Mouse (Mus musculus): ENCODE measurements around the gene Tex35. TPM values are rescaled to one million over a fixed set of nuclear protein-coding genes. Genes with fewer than 3 reads are reported as not detected.

The Tex35 gene
- polyA plus RNA-seq, 1 experiment from 2014 or later, result not detected

- WGBS, result 75% methylated on average over 10 of the region's 10 CpGs
- Histone ChIP-seq H3K27ac (ENCODE audit: low read length) (no peak overlapping the region), H3K9ac (ENCODE audit: low read depth, low read length) (no peak overlapping the region), H3K4me2 (ENCODE audit: low read depth, low read length) (no peak overlapping the region), H3K9me3 (ENCODE audit: control insufficient read depth, low read length) (no peaks in the 10 kb centered on the region), H3K27me3 (replicated peaks; ENCODE audit: control insufficient read depth, insufficient read depth, low read length) (no peaks in the 10 kb centered on the region), H3K4me1 (ENCODE audit: control insufficient read depth, insufficient read depth, low read length) (no peaks in the 10 kb centered on the region), H3K36me3 (ENCODE audit: control insufficient read depth, insufficient read depth, low read length) (no peaks in the 10 kb centered on the region), H3K4me3 (ENCODE audit: low read length) (no peak overlapping the region)
- ATAC-seq, result no peak
These were observed 46.6 kb downstream of the Tex35 start for GRCm38 (mm10) chr1:157061800-157062444.

- no peak overlapping the region for H3K9ac ChIP-seq (ENCODE audit: low read depth, low read length)
- no peak for ATAC-seq
- no peaks in the 10 kb centered on the region for H3K27me3 ChIP-seq (replicated peaks; ENCODE audit: control insufficient read depth, insufficient read depth, low read length)
- H3K4me3 ChIP-seq (ENCODE audit: low read length), result no peak overlapping the region
- H3K9me3 ChIP-seq (ENCODE audit: control insufficient read depth, low read length), result no peaks in the 10 kb centered on the region
- H3K36me3 ChIP-seq (ENCODE audit: control insufficient read depth, insufficient read depth, low read length), result no peaks in the 10 kb centered on the region
- H3K27ac ChIP-seq (ENCODE audit: low read length), result no peak overlapping the region
- no peak overlapping the region for H3K4me2 ChIP-seq (ENCODE audit: low read depth, low read length)
- 62% methylated on average over 3 of the region's 3 CpGs for WGBS
- no peaks in the 10 kb centered on the region for H3K4me1 ChIP-seq (ENCODE audit: control insufficient read depth, insufficient read depth, low read length)
These were observed 47.3 kb downstream of the Tex35 start for GRCm38 (mm10) chr1:157061170-157061569.

GRCm38 (mm10) chr1:157060441-157061135, 47.9 kb downstream of the Tex35 start:
- 81% methylated on average over 12 of the region's 12 CpGs for WGBS
- no peaks in the 10 kb centered on the region for H3K27me3 ChIP-seq (replicated peaks; ENCODE audit: control insufficient read depth, insufficient read depth, low read length)

GRCm38 (mm10) chr1:157055901-157056300, 52.6 kb downstream of the Tex35 start:
- no peaks in the 10 kb centered on the region for H3K36me3 ChIP-seq (ENCODE audit: control insufficient read depth, insufficient read depth, low read length)
- WGBS, result 74% methylated on average over 6 of the region's 6 CpGs

More at GRCm38 (mm10) chr1:157060441-157061135, 47.9 kb downstream of the Tex35 start:
- Histone ChIP-seq H3K4me2 (ENCODE audit: low read depth, low read length) (no peak overlapping the region), H3K36me3 (ENCODE audit: control insufficient read depth, insufficient read depth, low read length) (no peaks in the 10 kb centered on the region), H3K9ac (ENCODE audit: low read depth, low read length) (no peak overlapping the region), H3K9me3 (ENCODE audit: control insufficient read depth, low read length) (no peaks in the 10 kb centered on the region), H3K27ac (ENCODE audit: low read length) (no peak overlapping the region), H3K4me3 (ENCODE audit: low read length) (no peak overlapping the region), H3K4me1 (ENCODE audit: control insufficient read depth, insufficient read depth, low read length) (no peaks in the 10 kb centered on the region)
- ATAC-seq, result no peak

GRCm38 (mm10) chr1:157055288-157055831, 53.1 kb downstream of the Tex35 start:
- no peak overlapping the region for H3K4me3 ChIP-seq (ENCODE audit: low read length)
- no peak overlapping the region for H3K9ac ChIP-seq (ENCODE audit: low read depth, low read length)
- no peak overlapping the region for H3K27ac ChIP-seq (ENCODE audit: low read length)
- no peaks in the 10 kb centered on the region for H3K9me3 ChIP-seq (ENCODE audit: control insufficient read depth, low read length)
- no peak overlapping the region for H3K4me2 ChIP-seq (ENCODE audit: low read depth, low read length)
- no peaks in the 10 kb centered on the region for H3K4me1 ChIP-seq (ENCODE audit: control insufficient read depth, insufficient read depth, low read length)
- ATAC-seq, result peak; percentile 46
- 49% methylated on average over 11 of the region's 11 CpGs for WGBS
- no peaks in the 10 kb centered on the region for H3K27me3 ChIP-seq (replicated peaks; ENCODE audit: control insufficient read depth, insufficient read depth, low read length)
- H3K36me3 ChIP-seq (ENCODE audit: control insufficient read depth, insufficient read depth, low read length), result no peaks in the 10 kb centered on the region

More at GRCm38 (mm10) chr1:157055901-157056300, 52.6 kb downstream of the Tex35 start:
- H3K4me3 ChIP-seq (ENCODE audit: low read length), result no peak overlapping the region
- no peaks in the 10 kb centered on the region for H3K9me3 ChIP-seq (ENCODE audit: control insufficient read depth, low read length)
- no peak for ATAC-seq
- no peak overlapping the region for H3K27ac ChIP-seq (ENCODE audit: low read length)
- H3K4me1 ChIP-seq (ENCODE audit: control insufficient read depth, insufficient read depth, low read length), result no peaks in the 10 kb centered on the region
- H3K9ac ChIP-seq (ENCODE audit: low read depth, low read length), result no peak overlapping the region
- H3K4me2 ChIP-seq (ENCODE audit: low read depth, low read length), result no peak overlapping the region
- H3K27me3 ChIP-seq (replicated peaks; ENCODE audit: control insufficient read depth, insufficient read depth, low read length), result no peaks in the 10 kb centered on the region

- Histone ChIP-seq H3K9ac (ENCODE audit: low read depth, low read length) (no peak overlapping the region), H3K4me2 (ENCODE audit: low read depth, low read length) (no peak overlapping the region), H3K27ac (ENCODE audit: low read length) (no peak overlapping the region), H3K4me1 (ENCODE audit: control insufficient read depth, insufficient read depth, low read length) (no peaks in the 10 kb centered on the region), H3K36me3 (ENCODE audit: control insufficient read depth, insufficient read depth, low read length) (no peaks in the 10 kb centered on the region), H3K9me3 (ENCODE audit: control insufficient read depth, low read length) (no peaks in the 10 kb centered on the region), H3K4me3 (ENCODE audit: low read length) (no peak overlapping the region), H3K27me3 (replicated peaks; ENCODE audit: control insufficient read depth, insufficient read depth, low read length) (no peaks in the 10 kb centered on the region)
- ATAC-seq, result no peak
- 84% methylated on average over 7 of the region's 7 CpGs for WGBS
These were observed 53.8 kb downstream of the Tex35 start for GRCm38 (mm10) chr1:157054659-157055058.

GRCm38 (mm10) chr1:157049886-157050285, 58.6 kb downstream of the Tex35 start:
- WGBS, result 74% methylated on average over 2 of the region's 2 CpGs
- no peaks in the 10 kb centered on the region for H3K27me3 ChIP-seq (replicated peaks; ENCODE audit: control insufficient read depth, insufficient read depth, low read length)
- H3K4me2 ChIP-seq (ENCODE audit: low read depth, low read length), result no peak overlapping the region
- H3K27ac ChIP-seq (ENCODE audit: low read length), result no peak overlapping the region
- ATAC-seq, result no peak
- no peak overlapping the region for H3K4me3 ChIP-seq (ENCODE audit: low read length)
- H3K36me3 ChIP-seq (ENCODE audit: control insufficient read depth, insufficient read depth, low read length), result no peaks in the 10 kb centered on the region
- H3K9me3 ChIP-seq (ENCODE audit: control insufficient read depth, low read length), result no peaks in the 10 kb centered on the region
- H3K4me1 ChIP-seq (ENCODE audit: control insufficient read depth, insufficient read depth, low read length), result no peaks in the 10 kb centered on the region
- no peak overlapping the region for H3K9ac ChIP-seq (ENCODE audit: low read depth, low read length)

Other genes starting within 250 kb of the Tex35 start
- gene Ralgps2, start 169.1 kb downstream of the Tex35 start, polyA plus RNA-seq (2015; fragmentation: Nextera tagmentation; extraction: Ambion mirVana), result 24.1 and 30.6 TPM in 2 replicates